Mouse (Mus musculus): ENCODE measurements around the gene 1700016D06Rik. TPM values are rescaled to one million over a fixed set of nuclear protein-coding genes. Genes with fewer than 3 reads are reported as not detected.
A peak's percentile ranks its signal among the peaks of the same experiment; 100 is the strongest.

The 1700016D06Rik gene
- not detected for total RNA-seq (2021)
- long read RNA-seq, experiment 1 = 0 reads
- long read RNA-seq, experiment 2 = 0 reads

GRCm38 (mm10) chr8:11701033-11701362, at the start of gene 1700016D06Rik:
Gene 1700016D06Rik, minus strand, starts transcription at chr8:11701063.
- no peak for DNase-seq
- intact Hi-C loops (cut with DNase I) = loop anchor here (2.0 to 5.0 kb wide), 2 partner anchors 84 to 152 kb away; no protein-coding TSS in a partner anchor

- DNase-seq = no peak
- intact Hi-C loops (cut with DNase I) = no loop called here
Measured at GRCm38 (mm10) chr8:11749472-11749871, 48.6 kb upstream of the 1700016D06Rik start.

DNA sequence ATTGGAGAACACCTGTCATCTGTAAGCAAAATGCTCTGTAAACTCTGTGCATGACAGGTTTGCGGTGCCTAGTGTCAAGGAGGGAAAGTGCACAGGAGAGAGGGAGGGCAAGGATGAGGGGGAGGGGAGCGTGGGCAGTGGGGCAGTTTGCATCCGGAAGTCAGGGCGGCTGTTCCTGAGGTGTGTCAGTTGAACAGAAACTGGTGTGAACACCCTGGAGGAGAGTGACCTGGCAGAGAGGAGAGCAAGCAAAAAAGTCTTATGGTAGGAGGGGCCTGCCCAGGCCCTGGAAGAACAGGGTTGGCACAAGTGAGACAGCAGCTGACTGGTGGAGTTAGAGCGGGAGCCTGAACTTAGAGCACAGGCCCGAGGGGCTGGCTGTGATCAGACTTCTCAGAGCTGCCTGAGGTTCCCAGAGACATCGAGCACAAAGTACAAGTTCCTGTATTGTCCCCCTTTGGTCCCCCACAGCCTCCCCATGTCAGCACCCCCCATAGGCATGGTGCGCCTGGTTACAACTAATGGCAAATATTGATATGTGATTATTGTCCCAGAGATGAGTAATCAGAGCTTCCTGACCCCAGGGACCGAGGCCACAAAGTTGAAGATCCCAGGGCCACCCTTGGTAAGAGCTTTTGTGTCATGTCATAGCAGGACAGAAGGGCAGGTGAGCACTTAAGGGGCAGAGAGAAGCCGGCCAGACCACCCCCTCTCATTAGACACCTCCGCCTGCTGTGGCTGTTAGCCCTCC, 46.2 kb upstream of the 1700016D06Rik start:
- intact Hi-C loops (cut with DNase I) = no loop called here
- no peak for DNase-seq

- DNase-seq = no peak
- intact Hi-C loops (cut with DNase I) = no loop called here
Measured at GRCm38 (mm10) chr8:11743580-11743979, 42.7 kb upstream of the 1700016D06Rik start.

DNA sequence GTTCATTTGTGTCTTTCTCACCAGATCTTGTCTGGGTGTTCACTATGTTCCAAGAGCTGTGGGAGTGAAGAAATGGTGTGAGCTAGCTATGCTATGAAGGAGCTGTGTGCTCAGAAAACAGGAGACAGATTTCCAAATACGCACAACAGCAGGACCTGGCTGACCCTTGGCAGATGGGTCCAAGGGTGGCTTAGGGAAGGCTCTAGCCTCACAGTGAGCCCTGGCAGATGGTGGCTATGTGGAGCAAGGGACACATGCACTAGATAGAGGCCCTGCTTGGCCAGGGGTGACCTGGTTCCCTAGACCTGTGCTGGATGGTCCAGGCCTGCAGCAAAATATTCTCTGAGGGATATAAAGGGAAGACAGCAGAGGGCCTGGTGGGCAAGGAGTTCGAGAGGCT, 40.0 kb upstream of the 1700016D06Rik start:
- no peak for DNase-seq
- intact Hi-C loops (cut with DNase I) = no loop called here

DNA sequence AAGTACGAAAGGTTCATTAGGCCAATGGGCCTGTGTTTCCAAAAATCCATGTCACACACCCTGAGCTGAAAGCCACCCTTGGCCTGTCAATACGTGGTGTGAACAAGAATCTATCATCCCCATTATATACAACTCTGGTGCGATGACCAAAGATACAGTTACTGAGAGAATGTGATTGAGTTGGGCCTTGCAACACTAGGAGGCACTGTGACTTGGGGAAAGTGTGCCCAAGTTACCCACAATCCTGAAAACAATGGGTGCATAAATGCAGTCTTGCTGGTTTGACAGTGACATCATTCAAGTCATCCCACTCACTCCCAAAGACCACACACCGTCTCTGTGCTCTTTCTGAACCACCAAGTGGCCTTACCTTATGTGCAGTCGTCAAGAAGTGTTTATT, 38.2 kb upstream of the 1700016D06Rik start:
- DNase-seq = no peak
- intact Hi-C loops (cut with DNase I) = no loop called here

DNA sequence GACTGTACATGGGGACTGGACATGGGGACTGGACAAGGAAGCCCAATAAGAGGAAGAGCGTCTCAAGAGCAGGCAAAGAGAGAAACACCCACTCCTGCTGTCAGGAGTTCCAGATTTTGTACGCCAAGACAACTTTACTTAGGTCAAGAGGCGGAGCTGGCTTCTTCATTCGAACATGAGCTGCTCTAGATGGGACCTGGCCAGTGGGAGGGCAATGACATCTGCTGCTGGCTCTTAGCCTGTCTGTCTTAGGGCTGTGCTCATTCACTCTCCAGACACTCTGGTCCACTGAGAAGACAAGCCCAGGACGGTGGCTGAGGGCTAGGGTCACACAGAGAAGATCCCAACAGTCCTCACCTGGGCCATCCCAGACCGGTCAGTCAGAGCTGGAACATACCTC, 36.2 kb upstream of the 1700016D06Rik start:
- DNase-seq = peak; percentile 27 to 41
- intact Hi-C loops (cut with DNase I) = no loop called here

GRCm38 (mm10) chr8:11735672-11736235, 34.9 kb upstream of the 1700016D06Rik start:
- intact Hi-C loops (cut with DNase I) = no loop called here
- no peak for DNase-seq

- DNase-seq = no peak
- intact Hi-C loops (cut with DNase I) = no loop called here
Measured at GRCm38 (mm10) chr8:11730271-11730940, 29.5 kb upstream of the 1700016D06Rik start.

GRCm38 (mm10) chr8:11728482-11729295, 27.8 kb upstream of the 1700016D06Rik start:
- no peak for DNase-seq
- intact Hi-C loops (cut with DNase I) = no loop called here

DNA sequence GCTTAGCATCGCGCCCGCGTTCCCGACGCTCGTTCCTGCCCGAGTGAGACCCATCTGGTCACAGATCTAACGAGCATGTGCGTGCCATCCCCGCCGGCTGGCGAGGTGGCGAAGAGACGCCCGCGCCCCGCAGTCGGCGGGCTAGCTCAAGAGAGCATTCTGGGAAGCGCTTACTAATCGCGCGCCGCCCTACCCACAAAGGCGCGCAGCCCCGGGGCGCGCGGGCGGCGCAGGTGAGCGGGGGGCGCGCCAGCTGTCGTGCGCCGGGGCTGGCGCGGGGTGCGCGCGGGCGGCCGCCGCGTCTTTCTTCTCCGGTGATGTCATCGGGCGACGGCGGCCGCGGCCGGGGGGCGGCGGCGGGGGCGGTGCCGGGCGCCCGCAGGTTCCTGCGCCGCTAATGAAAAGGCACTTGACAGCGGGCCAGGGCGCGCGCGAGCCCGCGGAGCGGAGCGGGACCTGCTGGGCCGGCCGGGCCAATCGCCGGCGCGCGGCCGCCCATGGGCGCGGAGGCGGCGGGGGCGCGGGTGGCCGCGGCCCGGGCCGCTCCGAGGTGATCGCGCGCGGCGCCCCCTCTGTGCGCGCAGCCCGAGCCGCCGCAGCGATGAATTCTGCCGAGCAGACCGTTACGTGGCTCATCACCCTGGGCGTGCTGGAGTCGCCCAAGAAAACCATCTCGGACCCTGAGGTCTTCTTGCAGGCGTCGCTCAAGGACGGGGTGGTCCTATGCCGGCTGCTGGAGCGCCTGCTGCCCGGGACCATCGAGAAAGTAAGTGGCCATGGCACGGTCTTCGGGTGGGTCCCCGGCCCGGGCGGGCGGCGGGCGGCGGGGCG, 27.0 kb upstream of the 1700016D06Rik start, which contains the start of gene Arhgef7:
Arhgef7 (plus strand) TSS at position 71 of the 831 bp plus-strand sequence.
- DNase-seq = peak in 1 of 2 experiments; percentile 53

DNA sequence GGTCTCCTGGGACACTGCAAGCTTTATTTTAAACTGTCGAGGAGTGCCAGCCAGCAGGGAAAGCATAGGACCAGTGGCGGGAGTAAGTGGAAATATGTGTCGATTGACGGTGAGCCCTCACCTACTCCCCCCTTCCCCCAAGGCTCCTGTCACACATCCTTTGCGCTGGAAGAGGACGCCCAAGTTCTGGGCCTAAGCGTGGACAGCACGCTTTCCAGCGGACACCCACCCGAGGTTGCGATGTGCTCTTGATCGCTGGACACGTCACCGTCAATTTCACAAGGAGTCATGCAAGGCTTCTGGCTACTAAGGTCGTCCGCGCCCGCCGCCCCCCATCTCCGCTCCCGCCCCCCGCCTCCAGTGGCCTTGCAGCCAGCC, 26.4 kb upstream of the 1700016D06Rik start:
- intact Hi-C loops (cut with DNase I) = no loop called here
- DNase-seq = no peak

More for the DNA sequence above, 27.0 kb upstream of the 1700016D06Rik start, which contains the start of gene Arhgef7:
- intact Hi-C loops (cut with DNase I) = no loop called here

- intact Hi-C loops (cut with DNase I) = no loop called here
- DNase-seq = no peak
Measured at GRCm38 (mm10) chr8:11717194-11717593, 16.3 kb upstream of the 1700016D06Rik start.

DNA sequence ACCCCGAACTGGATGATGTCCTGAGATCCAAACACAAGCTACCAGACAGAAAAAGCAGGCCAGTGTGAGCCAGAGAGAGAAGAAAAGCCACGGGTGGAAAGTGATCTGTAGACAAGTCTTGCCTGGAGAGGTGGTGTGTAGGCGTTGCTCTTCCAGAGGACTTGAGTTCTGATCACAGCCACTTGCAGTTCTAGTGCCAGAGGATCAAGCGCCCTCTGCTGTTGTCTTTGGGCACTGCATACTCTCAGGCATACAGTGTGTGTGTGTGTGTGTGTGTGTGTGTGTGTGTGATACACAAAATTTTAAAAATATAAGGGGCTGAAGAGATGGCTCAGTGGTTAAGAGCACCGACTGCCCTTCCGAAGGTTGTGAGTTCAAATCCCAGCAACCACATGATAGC, 11.4 kb upstream of the 1700016D06Rik start:
- intact Hi-C loops (cut with DNase I) = no loop called here
- no peak for DNase-seq

GRCm38 (mm10) chr8:11710415-11710814, 9.6 kb upstream of the 1700016D06Rik start:
- intact Hi-C loops (cut with DNase I) = no loop called here
- no peak for DNase-seq

DNA sequence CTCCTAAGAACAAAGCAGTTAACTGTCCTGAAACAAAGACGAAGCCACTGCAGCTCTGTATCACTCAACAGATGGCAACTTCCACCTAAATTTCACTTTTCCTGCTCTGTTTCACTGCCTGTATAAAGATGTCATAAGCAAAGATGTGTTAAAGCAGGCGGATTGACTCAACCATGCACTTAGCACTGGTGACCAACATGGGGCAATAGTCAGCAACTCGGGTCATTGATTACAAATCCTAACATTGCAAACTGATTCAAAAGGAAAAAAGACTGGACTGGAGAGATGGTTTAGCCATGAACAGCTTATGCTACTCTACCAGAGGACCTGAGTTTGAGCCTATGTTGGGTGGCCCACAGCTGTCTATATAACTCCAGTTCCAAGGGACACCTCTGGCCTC, 8.7 kb upstream of the 1700016D06Rik start:
- intact Hi-C loops (cut with DNase I) = no loop called here
- no peak for DNase-seq

- no peak for DNase-seq
- intact Hi-C loops (cut with DNase I) = no loop called here
Measured at GRCm38 (mm10) chr8:11708815-11709214, 8.0 kb upstream of the 1700016D06Rik start.

DNA sequence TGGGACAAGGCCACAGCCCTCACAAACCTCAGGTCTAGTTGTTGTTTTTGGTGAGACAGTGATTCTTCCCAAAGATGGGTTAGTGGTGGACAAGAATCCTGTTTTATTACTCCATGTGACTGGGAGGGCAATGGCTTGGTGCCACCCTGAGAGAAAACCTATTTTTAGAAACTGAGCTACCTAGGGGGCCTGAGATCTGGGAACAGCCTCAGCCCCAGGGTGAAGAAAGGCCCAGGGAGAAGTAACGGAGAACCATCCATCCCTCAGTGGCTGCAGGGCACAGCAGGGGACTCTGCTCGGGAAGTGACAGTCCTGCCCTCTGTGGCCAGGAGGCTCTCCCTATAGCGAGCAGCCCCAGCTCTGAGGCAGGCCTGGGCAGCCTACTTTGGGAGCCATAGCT, 6.8 kb upstream of the 1700016D06Rik start:
- DNase-seq = no peak
- intact Hi-C loops (cut with DNase I) = no loop called here

DNA sequence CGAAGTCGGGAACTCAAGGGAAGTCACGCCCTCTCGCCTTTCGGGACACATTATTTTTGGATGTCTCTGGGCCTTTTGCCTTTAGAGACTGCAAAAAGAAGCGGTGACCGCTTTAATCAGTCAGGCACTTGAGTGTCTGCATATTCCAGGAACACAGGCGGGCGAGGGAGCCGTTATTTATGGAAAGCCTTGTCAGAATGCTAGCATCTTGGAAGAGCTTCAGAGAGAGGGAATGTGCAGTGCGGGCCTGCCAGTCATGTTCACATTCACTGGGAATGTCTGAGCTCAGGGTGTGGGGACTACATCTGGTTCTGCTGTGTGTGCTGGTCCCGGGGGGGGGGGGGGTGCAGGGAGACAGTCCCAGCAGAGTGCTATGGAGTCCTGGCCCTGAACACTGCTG, 5.0 kb upstream of the 1700016D06Rik start:
- DNase-seq = peak in 1 of 2 experiments; percentile 44
- intact Hi-C loops (cut with DNase I) = no loop called here

Data from gastrocnemius, postnatal 36 days (tissue).